Mouse (Mus musculus) stomach, postnatal 0 days (tissue): ENCODE results near the gene Mtr.

ENCODE experiments used
- CTCF ChIP-seq: IDR thresholded peaks from 2 replicates; pipeline ENCODE4 v1.5.1; 2016; ENCODE audit warnings: antibody characterized with exemption, low read depth, mild to moderate bottlenecking, moderate library complexity
- EP300 ChIP-seq: optimal IDR thresholded peaks from 2 replicates; pipeline ENCODE3; 2016; ENCODE audit warnings: antibody characterized with exemption

- no peak for TF ChIP-seq CTCF
- TF ChIP-seq EP300, result no peak
Measured at GRCm38 (mm10) chr13:12304991-12305390, 47.1 kb upstream of the Mtr start.
